Comparison of ENCODE assay signal across 10 mouse cellular contexts in the genomic region with DNA sequence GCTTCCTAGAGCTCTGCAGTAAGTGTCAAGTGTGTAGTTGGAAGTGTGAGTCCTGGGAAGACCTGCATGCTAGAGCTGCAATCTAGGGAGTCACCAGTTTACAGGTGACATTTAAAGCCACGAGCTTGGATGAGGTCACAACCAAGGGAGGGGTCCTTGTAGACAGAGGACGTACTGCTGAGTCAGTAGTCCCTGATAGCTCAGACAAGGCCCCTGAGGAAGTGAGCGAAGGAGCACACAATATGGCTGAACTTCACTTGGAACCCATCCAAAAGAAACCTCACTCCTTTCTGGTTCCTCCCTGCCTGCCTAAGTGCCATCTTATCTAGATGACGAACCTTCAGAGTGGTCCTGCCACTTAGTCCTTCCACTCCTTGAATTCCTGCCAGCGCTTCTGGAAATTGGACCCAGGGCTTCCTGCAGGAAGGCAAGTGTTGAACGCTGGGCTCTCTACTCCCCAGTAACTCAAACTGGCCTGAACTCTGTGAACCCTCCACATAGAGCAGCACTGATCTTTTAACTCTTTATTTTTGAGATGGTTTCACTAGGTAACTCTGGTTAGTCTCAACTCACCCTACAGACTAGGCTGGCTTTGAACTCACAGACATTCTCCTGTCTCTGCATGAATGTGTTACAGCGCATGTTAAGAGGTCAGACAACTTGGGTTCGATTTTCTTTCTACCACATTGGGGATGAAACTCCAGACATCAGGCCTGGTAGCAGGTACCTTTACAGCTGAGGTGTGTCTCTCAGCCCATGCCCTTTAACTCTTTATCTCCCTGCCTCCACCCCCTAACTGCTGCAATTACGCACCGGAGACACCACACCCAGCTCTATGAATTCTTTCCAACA. TPM values are rescaled to one million over a fixed set of nuclear protein-coding genes. Genes with fewer than 3 reads are reported as not detected.
A peak's percentile ranks its signal among the peaks of the same experiment; 100 is the strongest.
DNase-seq lines count a peak whose midpoint lies in the region; ATAC-seq and TF ChIP-seq lines count a peak whose summit lies in the region.
"Had no signal": no experiment of that assay in that cellular context is flagged by ENCODE, and none has a peak within 500 bp of the region (broad histone marks: within the 10 kb centered on the region; RNA-seq: fewer than 3 reads in every experiment).

No protein-coding gene starts in this region.

- intact Hi-C loops in left cerebral cortex, adult 2 months (cut with DNase I), result no loop called here

- H3K9ac ChIP-seq in heart, embryonic 16.5 days (ENCODE audit: low read length), result no peak overlapping the region
- peak overlapping the region; percentile 65 for H3K9ac ChIP-seq in MEL (ENCODE audit: control insufficient read depth, low read depth, low read length, poor library complexity, severe bottlenecking)

- ATAC-seq in heart, embryonic 16.5 days (replicated peaks; ENCODE audit: extremely low read depth, insufficient read depth, low FRiP score), result peak; percentile 35; the same call in 1 of the 2 replicates
- peak; percentile 81 for ATAC-seq in granulocyte monocyte progenitor cell, adult 5-6 weeks (replicated peaks; ENCODE audit: poor library complexity, severe bottlenecking)
- ATAC-seq in megakaryocyte, adult 5-6 weeks (ENCODE audit: poor library complexity, severe bottlenecking), result peak; percentile 80

- 50% methylated on average over 10 of the region's 10 CpGs for WGBS in heart, embryonic 16.5 days

- no peaks in the 10 kb centered on the region for H3K79me2 ChIP-seq in MEL (ENCODE audit: control insufficient read depth, insufficient read depth, low read length, poor library complexity)

- H3K27ac ChIP-seq in heart, embryonic 16.5 days (ENCODE audit: low read length), result peak overlapping the region; percentile 29
- peak overlapping the region; percentile 97 for H3K27ac ChIP-seq in MEL (ENCODE audit: control insufficient read depth, low read depth, low read length)
- no peak overlapping the region for H3K27ac ChIP-seq in left cerebral cortex, adult 2 months

- no peaks in the 10 kb centered on the region for H3K27me3 ChIP-seq in heart, embryonic 16.5 days (ENCODE audit: control insufficient read depth, insufficient read depth, low read length)
- no peaks in the 10 kb centered on the region for H3K27me3 ChIP-seq in MEL (ENCODE audit: control insufficient read depth in 1 of 2, insufficient read depth in 2 of 2, low read length in 2 of 2)

- H3K4me3 ChIP-seq in heart, embryonic 16.5 days (ENCODE audit: low read length), result no peak overlapping the region
- H3K4me3 ChIP-seq in MEL (ENCODE audit: control insufficient read depth in 1 of 2, insufficient read depth in 1 of 2, low read depth in 2 of 2, low read length in 2 of 2), result peak overlapping the region; percentile 42 to 43
- H3K4me3 ChIP-seq in left cerebral cortex, adult 2 months, result no peak overlapping the region

- no peak for DNase-seq in heart, adult 8-10 months (ENCODE audit: low spot score)
- DNase-seq in MEL (ENCODE audit: low read depth, low spot score), result peak; percentile 99
- DNase-seq in cerebellum, postnatal 4 days (ENCODE audit: low spot score in 2 of 2), result no peak
- no peak for DNase-seq in left cerebral cortex, adult 2 months (ENCODE audit: extremely low spot score in 1 of 2, low spot score in 2 of 2)
- DNase-seq in layer of hippocampus, adult 18-20 months (ENCODE audit: low spot score in 2 of 2), result no peak
- DNase-seq: adrenal gland, adult 2 months; cerebellum, adult 18-20 months had no signal

- H3K4me2 ChIP-seq in heart, embryonic 16.5 days (ENCODE audit: low read depth, low read length), result no peak overlapping the region

- H3K9me3 ChIP-seq in heart, embryonic 16.5 days (replicated peaks; ENCODE audit: control insufficient read depth, low read length), result no peaks in the 10 kb centered on the region
- H3K9me3 ChIP-seq in MEL (replicated peaks; ENCODE audit: insufficient read depth, low read length), result no peaks in the 10 kb centered on the region

- TF ChIP-seq POLR2A in MEL (IDR thresholded peaks at IDR 0.05; ENCODE audit: control insufficient read depth in 1 of 2, insufficient read depth in 1 of 2, low read depth in 1 of 2, low read length in 2 of 2, poor library complexity in 1 of 2), result peak; percentile 34 to 62; a peak in 2 of 4 replicates

- peaks cover 19% of the 10 kb centered on the region for H3K4me1 ChIP-seq in heart, embryonic 16.5 days (ENCODE audit: control insufficient read depth, insufficient read depth, low read length)
- peaks cover 6 to 36% of the 10 kb centered on the region in 2 experiments for H3K4me1 ChIP-seq in MEL (ENCODE audit: control insufficient read depth in 1 of 2, insufficient read depth in 2 of 2, low read length in 2 of 2)

- no peak for TF ChIP-seq RAD21 in MEL (IDR thresholded peaks at IDR 0.05; ENCODE audit: low read depth, low read length)

- no peaks in the 10 kb centered on the region for H3K36me3 ChIP-seq in heart, embryonic 16.5 days (ENCODE audit: control insufficient read depth, insufficient read depth)
- peaks cover 0 to 29% of the 10 kb centered on the region in 2 experiments; a peak in 2 of 4 replicates for H3K36me3 ChIP-seq in MEL (ENCODE audit: control insufficient read depth in 1 of 2, insufficient read depth in 2 of 2, low read length in 2 of 2)

- no peak for TF ChIP-seq CTCF in MEL (IDR thresholded peaks at IDR 0.05 in 2 of 3, conservative IDR thresholded peaks at IDR 0.05 in 1 of 3; ENCODE audit: control insufficient read depth in 1 of 3, insufficient read depth in 1 of 3, low read depth in 2 of 3, low read length in 3 of 3, poor library complexity in 1 of 3, severe bottlenecking in 1 of 3)
- no peak for TF ChIP-seq CTCF in left cerebral cortex, adult 2 months (IDR thresholded peaks at IDR 0.05)

- TF ChIP-seq EP300 in MEL (IDR thresholded peaks at IDR 0.05; ENCODE audit: low read depth in 1 of 2, low read length in 2 of 2), result peak; percentile 76 to 79

RNA-seq across cellular contexts. Expression of gene Dynll1, which starts 12.2 kb away (rescaled TPM):
- polyA plus RNA-seq in heart, embryonic 16.5 days (2015; fragmentation: Nextera tagmentation; extraction: Ambion mirVana), result 1,055 and 1,099 TPM in 2 replicates
- 10 to 100 TPM; 52.9 to 84.2 (median 71.3) TPM for total RNA-seq in heart, adult 8-10 months (2022)
- total RNA-seq in MEL (2012; rRNA removed), result 714 and 736 TPM in 2 replicates
- 100 to 1,000 TPM; 561 to 740 TPM for polyA plus RNA-seq in MEL (2012; ENCODE audit: insufficient read depth in 1 of 2, insufficient read length in 2 of 2, low read depth in 1 of 2, low replicate concordance in 2 of 2, missing spikeins in 1 of 2)
- total RNA-seq in granulocyte monocyte progenitor cell, adult 5-6 weeks (2014; fragmentation: Nextera tagmentation), result 491 and 531 TPM in 2 replicates
- 298 and 379 TPM in 2 replicates for total RNA-seq in granulocyte monocyte progenitor cell, adult 5-6 weeks (2017)
- 646 and 659 TPM in 2 replicates for total RNA-seq in megakaryocyte, adult 5-6 weeks (2015)
- total RNA-seq in megakaryocyte, adult 5-6 weeks (2017), result 318 and 344 TPM in 2 replicates
- total RNA-seq in left cerebral cortex, adult 2 months (2021), result 100 to 1,000 TPM; 608 to 642 TPM
- 100 to 1,000 TPM; 720 to 803 TPM for total RNA-seq in layer of hippocampus, adult 18-20 months (2021)

RNA-seq across cellular contexts. Expression of gene Srsf9, which starts 13.9 kb away (rescaled TPM):
- 94.3 and 131 TPM in 2 replicates for polyA plus RNA-seq in heart, embryonic 16.5 days (2015; fragmentation: Nextera tagmentation; extraction: Ambion mirVana)
- total RNA-seq in heart, adult 8-10 months (2022), result 10 to 100 TPM; 14.2 to 15.5 (median 14.4) TPM
- total RNA-seq in MEL (2012; rRNA removed), result 80.0 and 98.0 TPM in 2 replicates
- polyA plus RNA-seq in MEL (2012; ENCODE audit: insufficient read depth in 1 of 2, insufficient read length in 2 of 2, low read depth in 1 of 2, low replicate concordance in 2 of 2, missing spikeins in 1 of 2), result 100 to 1,000 TPM in 1 of 2 experiments, not detected in 1; 170 TPM
- total RNA-seq in granulocyte monocyte progenitor cell, adult 5-6 weeks (2014; fragmentation: Nextera tagmentation), result 75.1 and 80.7 TPM in 2 replicates
- 75.0 and 91.4 TPM in 2 replicates for total RNA-seq in granulocyte monocyte progenitor cell, adult 5-6 weeks (2017)
- total RNA-seq in megakaryocyte, adult 5-6 weeks (2015), result 79.1 and 98.4 TPM in 2 replicates
- 126 and 130 TPM in 2 replicates for total RNA-seq in megakaryocyte, adult 5-6 weeks (2017)
- 10 to 100 TPM; 68.0 to 74.5 TPM for total RNA-seq in left cerebral cortex, adult 2 months (2021)
- 10 to 100 TPM; 81.2 to 88.2 TPM for total RNA-seq in layer of hippocampus, adult 18-20 months (2021)

RNA-seq across cellular contexts. Expression of gene Gatc, which starts 27.9 kb away (rescaled TPM):
- 22.4 and 24.6 TPM in 2 replicates for polyA plus RNA-seq in heart, embryonic 16.5 days (2015; fragmentation: Nextera tagmentation; extraction: Ambion mirVana)
- 10 to 100 TPM; 17.5 to 21.2 (median 19.4) TPM for total RNA-seq in heart, adult 8-10 months (2022)
- 6.3 and 6.5 TPM in 2 replicates for total RNA-seq in MEL (2012; rRNA removed)
- 10 to 100 TPM in 1 of 2 experiments, not detected in 1; 32.2 TPM for polyA plus RNA-seq in MEL (2012; ENCODE audit: insufficient read depth in 1 of 2, insufficient read length in 2 of 2, low read depth in 1 of 2, low replicate concordance in 2 of 2, missing spikeins in 1 of 2)
- total RNA-seq in granulocyte monocyte progenitor cell, adult 5-6 weeks (2014; fragmentation: Nextera tagmentation), result 48.0 and 50.2 TPM in 2 replicates
- 12.1 and 15.3 TPM in 2 replicates for total RNA-seq in granulocyte monocyte progenitor cell, adult 5-6 weeks (2017)
- total RNA-seq in megakaryocyte, adult 5-6 weeks (2015), result 66.3 and 69.0 TPM in 2 replicates
- 15.1 and 16.8 TPM in 2 replicates for total RNA-seq in megakaryocyte, adult 5-6 weeks (2017)
- 10 to 100 TPM; 20.6 to 20.9 TPM for total RNA-seq in left cerebral cortex, adult 2 months (2021)
- 10 to 100 TPM; 17.9 to 21.8 TPM for total RNA-seq in layer of hippocampus, adult 18-20 months (2021)

RNA-seq across cellular contexts. Expression of gene Triap1, which starts 28.0 kb away (rescaled TPM):
- 39.2 and 40.2 TPM in 2 replicates for polyA plus RNA-seq in heart, embryonic 16.5 days (2015; fragmentation: Nextera tagmentation; extraction: Ambion mirVana)
- 10 to 100 TPM; 25.5 to 27.4 (median 25.8) TPM for total RNA-seq in heart, adult 8-10 months (2022)
- 50.8 and 63.2 TPM in 2 replicates for total RNA-seq in MEL (2012; rRNA removed)
- 10 to 100 TPM in 1 of 2 experiments, not detected in 1; 59.2 TPM for polyA plus RNA-seq in MEL (2012; ENCODE audit: insufficient read depth in 1 of 2, insufficient read length in 2 of 2, low read depth in 1 of 2, low replicate concordance in 2 of 2, missing spikeins in 1 of 2)
- 33.7 and 37.2 TPM in 2 replicates for total RNA-seq in granulocyte monocyte progenitor cell, adult 5-6 weeks (2014; fragmentation: Nextera tagmentation)
- 15.6 and 24.0 TPM in 2 replicates for total RNA-seq in granulocyte monocyte progenitor cell, adult 5-6 weeks (2017)
- total RNA-seq in megakaryocyte, adult 5-6 weeks (2015), result 41.0 and 52.0 TPM in 2 replicates
- 15.9 and 18.8 TPM in 2 replicates for total RNA-seq in megakaryocyte, adult 5-6 weeks (2017)
- total RNA-seq in left cerebral cortex, adult 2 months (2021), result 10 to 100 TPM; 21.4 to 24.5 TPM
- 10 to 100 TPM; 22.7 to 26.4 TPM for total RNA-seq in layer of hippocampus, adult 18-20 months (2021)

RNA-seq across cellular contexts. Expression of gene Coq5, which starts 33.6 kb away (rescaled TPM):
- polyA plus RNA-seq in heart, embryonic 16.5 days (2015; fragmentation: Nextera tagmentation; extraction: Ambion mirVana), result 91.0 and 95.7 TPM in 2 replicates
- 100 to 1,000 TPM; 138 to 171 (median 161) TPM for total RNA-seq in heart, adult 8-10 months (2022)
- total RNA-seq in MEL (2012; rRNA removed), result 39.7 and 43.3 TPM in 2 replicates
- 10 to 100 TPM in 1 of 2 experiments, not detected in 1; 40.5 TPM for polyA plus RNA-seq in MEL (2012; ENCODE audit: insufficient read depth in 1 of 2, insufficient read length in 2 of 2, low read depth in 1 of 2, low replicate concordance in 2 of 2, missing spikeins in 1 of 2)
- total RNA-seq in granulocyte monocyte progenitor cell, adult 5-6 weeks (2014; fragmentation: Nextera tagmentation), result 21.1 and 24.8 TPM in 2 replicates
- total RNA-seq in granulocyte monocyte progenitor cell, adult 5-6 weeks (2017), result 35.3 and 41.9 TPM in 2 replicates
- total RNA-seq in megakaryocyte, adult 5-6 weeks (2015), result 8.7 and 10.9 TPM in 2 replicates
- total RNA-seq in megakaryocyte, adult 5-6 weeks (2017), result 27.3 and 27.8 TPM in 2 replicates
- total RNA-seq in left cerebral cortex, adult 2 months (2021), result 10 to 100 TPM; 39.9 to 41.9 TPM
- 10 to 100 TPM; 42.0 to 44.9 TPM for total RNA-seq in layer of hippocampus, adult 18-20 months (2021)

Comparison
In these comparisons a context has a peak if more than half of its experiments do, and no peak if none do; other contexts are left out.
1. H3K4me3 ChIP-seq: peak in MEL (2 of 2); none in heart, embryonic 16.5 days (single experiment) and left cerebral cortex, adult 2 months (single experiment).
2. Peak in every context shown above with its lines, with median percentiles within 50 percentile points of each other: ATAC-seq.